Mouse (Mus musculus): ENCODE measurements around the gene Ccdc103.

- TF ChIP-seq CTCF (IDR thresholded peaks at IDR 0.05; ENCODE audit: borderline replicate concordance, insufficient read depth, low read depth, low read length) = no peak
- TF ChIP-seq POLR2A (IDR thresholded peaks at IDR 0.05; ENCODE audit: borderline replicate concordance, insufficient read depth, low read length) = no peak
These were observed 40.5 kb downstream of the Ccdc103 start for GRCm38 (mm10) chr11:102921491-102921890.

Data from cerebellum, adult 2 months (tissue).